Mouse (Mus musculus) cerebellum, adult 9-11 months (tissue): ENCODE measurements around the gene Nr2f6.
A peak's percentile ranks its signal among the peaks of the same experiment; 100 is the strongest.

ENCODE experiments used
- DNase-seq: peaks from one replicate; pipeline ENCODE4 v3.0.0; 2022

The Nr2f6 gene

DNA sequence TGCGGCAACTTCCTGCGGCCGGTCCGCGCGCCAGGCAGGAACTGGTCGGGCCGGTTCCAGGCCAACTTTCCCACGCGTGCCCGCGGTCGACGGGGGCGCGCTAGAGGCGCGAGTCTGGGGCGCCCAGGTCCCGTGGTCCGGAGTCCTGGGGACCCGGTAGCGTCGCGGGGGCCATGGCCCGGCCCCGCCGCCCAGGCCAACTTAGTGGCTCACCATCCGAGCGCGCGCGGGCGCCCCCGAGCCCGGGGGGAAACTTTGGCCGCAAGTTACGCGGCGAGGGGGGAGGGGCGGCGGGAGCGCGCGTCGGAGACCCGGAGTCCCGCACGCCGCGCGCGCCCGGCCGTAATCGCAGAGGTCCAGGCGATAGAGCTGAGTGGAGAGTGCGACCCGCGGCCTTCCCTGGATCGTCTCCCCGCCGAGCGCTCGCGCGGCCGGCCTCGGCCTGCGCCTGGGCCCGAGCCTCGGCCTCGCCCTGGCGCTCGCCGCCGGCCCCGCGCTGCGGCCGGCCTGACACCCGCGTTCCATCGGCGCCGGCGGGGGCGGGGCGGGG, at the start of gene Nr2f6:
TSS of gene Nr2f6 (minus strand) at position 540 of the 550 bp plus-strand sequence.
- peak; percentile 77 for DNase-seq

DNA sequence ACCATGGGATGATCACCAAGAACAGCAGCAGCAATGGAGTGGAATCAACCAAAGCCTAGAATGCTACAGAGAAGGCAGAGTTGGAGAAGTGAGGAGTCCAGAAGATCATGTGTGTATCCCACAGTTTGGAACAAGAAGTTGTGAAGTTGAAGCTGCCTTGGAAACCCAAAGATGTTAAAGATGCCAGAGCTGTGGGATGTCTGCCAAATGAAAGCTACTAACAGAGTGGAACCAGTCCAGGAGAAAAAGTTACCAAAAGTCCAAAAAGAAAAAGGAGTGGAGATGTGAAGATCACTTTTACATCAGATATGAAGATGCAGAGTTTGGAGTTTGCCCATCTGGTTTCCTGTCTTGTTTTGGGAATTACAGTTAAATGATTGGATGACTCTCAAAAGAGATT, 40.4 kb upstream of the Nr2f6 start:
- DNase-seq = no peak

GRCm38 (mm10) chr8:71411535-71412273, 29.9 kb upstream of the Nr2f6 start:
- DNase-seq = no peak

DNA sequence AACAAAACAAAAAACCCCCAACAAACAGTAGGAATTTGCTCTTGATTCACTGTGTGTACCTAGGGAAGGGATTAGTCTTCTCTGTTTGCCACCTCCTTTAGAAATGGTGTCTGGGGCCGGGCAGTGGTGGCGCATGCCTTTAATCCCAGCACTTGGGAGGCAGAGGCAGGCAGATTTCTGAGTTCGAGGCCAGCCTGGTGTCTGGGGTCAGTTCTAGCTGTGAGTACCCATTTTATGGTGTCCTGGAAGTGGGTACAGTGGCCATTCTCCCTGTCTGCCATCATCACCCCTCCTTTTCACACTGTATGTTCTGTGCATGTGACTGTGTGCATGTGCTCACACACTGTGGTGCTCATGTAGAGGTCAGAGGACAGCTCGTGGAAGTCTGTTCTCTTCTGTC, 26.5 kb upstream of the Nr2f6 start:
- DNase-seq = no peak

DNA sequence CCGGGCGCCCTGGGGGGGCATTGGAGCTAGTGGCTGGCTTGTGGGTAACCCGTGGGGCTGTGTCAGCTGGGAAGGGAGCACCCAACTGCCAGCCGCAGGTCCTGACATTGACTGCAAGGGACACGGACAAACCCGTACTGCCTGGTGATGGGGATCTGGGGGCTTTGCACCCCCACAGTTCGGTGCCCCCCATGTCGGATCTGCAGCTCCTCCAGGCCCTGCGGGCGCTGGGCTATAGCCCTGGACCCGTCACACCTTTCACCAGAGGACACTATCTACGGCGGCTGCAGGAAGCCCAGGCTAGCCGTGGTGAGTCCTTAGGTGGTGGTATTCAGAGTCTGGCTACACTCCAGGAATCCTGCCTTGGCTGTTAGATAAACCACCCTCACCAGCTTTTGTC, 25.7 kb upstream of the Nr2f6 start:
- peak; percentile 23 for DNase-seq

DNA sequence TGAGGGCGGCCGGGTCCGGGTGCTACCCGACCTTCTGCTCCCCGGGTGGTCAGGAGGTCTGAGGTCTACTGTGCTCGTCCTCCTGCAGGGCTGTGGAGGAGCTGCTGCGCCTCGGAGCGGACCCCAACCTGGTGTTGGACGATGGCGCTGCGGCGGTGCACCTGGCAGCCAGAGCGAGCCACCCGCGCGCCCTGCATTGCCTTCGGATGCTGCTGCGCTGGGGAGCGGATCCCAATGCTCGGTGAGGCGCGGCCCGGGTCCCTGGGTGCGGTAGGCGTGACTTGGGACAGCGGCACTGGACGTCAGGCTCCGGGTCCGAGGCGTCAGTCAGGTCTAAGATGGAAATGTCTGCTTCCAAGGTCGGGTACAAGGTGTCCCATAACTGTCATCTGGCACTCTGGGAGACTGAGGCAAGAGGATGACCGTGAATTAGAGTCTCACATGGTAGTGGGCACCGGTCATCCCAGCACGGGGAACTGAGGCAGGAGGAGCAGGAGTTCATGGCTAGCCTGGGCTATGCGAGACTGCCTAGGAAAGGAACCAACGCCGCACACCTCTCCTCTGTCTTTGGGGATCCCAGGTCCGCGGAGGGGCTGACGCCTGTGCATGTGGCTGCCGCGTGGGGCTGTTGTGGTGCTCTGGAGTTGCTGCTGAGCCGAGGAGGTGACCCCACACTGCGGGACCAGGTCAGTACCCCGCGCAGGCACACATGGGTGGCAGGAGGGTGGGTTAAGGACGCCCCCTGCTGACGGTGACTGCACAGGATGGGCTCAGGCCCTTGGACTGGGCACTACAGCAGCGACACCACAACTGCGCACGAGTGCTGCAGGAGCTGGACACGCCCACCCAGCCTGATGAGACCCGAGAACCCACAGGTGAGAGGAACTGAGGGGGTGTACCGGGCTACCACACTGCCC, 24.6 kb upstream of the Nr2f6 start:
- DNase-seq = peak; percentile 55

DNA sequence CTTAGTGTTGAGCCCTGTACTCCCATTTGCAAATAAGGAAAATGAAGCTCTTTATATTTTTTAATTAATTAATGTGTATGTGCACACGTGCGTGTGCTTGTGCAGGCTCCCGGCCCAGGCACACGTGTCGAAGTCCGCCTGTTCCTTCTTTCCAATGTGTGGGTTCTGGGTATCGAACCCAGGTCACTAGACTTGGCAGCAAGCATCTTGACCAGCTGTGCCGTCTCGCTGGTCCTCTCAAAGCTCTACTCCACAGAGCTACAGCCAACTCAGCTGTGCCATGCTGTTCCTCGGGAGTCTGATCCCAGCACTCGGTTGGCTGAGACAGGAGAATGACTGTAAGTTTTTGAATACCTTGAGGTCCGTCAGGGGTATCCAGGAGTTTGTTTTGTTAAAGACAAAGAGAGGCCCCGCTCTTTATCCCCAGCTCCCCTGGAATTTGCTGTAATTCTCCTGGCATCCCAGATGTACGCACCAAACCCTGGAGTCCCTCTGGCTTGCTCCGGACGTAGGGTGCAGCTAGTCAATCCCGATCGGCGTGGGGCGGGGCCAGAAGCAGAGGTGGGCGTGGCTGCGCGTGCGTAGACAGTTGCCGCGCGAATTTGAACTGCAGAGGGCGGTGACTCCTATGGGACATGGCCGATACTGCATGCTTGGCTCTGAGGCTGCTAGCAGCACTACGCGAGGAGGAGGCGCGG, 23.8 kb upstream of the Nr2f6 start, which contains the start of gene Ankle1:
TSS of gene Ankle1 (plus strand) at position 610 of the 698 bp plus-strand sequence.
- DNase-seq = peak; percentile 93

DNA sequence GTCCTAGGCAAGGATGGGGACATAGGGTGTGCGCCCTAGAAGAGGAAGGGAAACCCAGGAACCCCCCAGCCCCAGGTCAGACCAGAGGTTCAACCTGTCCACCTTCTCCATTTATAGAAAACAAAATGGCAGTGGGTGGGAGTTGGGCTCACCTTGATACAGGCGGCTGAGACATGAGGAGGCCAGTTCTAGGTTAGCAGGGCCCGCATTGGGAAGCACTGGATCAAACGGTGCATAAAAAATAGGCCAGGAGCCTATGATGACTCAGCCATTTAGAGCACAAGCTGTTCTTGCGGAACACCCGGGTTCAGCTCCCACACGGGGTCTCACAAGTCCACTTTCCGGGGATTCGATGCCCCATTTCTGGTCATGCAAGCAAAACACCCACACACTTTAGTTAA, 23.2 kb upstream of the Nr2f6 start:
- peak; percentile 32 for DNase-seq

DNA sequence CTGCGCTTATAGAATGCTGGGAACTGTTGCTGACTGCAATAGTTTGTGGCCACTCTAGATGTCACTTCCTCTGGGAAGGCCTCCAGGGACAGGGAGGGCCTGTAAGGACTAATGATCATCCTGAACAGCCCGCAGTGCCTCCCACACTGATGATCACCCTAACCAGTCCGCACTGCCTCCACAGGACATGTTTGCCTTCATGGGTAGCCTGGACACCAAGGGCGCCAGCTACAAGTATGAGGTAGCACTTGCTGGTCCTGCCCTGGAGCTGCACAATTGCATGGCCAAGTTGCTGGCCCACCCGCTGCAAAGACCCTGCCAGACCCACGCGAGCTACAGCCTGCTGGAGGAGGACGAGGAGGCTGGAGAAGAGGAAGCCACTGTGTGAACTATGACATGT, 22.3 kb upstream of the Nr2f6 start:
- peak; percentile 30 for DNase-seq

DNA sequence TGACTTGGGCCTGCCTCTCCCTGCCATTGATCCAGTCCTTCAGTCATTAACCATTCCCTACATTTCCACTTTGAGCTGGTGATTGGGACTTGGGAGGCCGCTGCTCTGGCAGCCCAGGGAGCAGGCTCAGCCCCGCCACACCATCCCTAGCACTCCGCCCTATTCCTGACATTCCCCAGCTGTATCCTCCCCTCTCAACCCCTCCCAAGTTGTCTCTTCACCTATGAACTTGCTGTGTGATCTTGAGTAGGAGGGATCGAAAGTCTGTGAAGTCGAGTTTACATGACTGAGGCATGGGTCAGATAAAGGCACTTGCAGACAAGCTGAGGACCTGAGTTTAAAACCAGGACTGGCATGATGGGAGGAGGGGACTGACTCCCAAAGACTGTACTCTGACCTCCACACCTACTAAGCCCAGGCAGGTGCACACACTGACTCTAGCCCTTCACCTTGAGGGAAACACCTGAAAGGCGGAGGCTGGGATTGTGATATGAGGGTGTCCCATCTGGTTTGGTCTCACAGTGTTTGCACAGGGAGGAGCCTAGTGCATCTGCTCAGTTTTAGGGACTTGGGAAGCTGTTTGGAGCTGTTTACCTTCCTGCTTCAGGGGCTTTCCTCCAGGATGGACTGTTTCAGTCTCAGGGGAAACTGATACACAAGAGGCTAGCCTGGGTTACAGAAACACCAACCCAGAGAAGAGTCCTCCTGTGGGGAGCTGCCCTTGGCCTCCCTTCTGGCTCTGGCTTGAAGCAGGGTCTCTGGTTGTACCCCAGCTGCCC, 21.5 kb upstream of the Nr2f6 start:
- DNase-seq = peak; percentile 7

DNA sequence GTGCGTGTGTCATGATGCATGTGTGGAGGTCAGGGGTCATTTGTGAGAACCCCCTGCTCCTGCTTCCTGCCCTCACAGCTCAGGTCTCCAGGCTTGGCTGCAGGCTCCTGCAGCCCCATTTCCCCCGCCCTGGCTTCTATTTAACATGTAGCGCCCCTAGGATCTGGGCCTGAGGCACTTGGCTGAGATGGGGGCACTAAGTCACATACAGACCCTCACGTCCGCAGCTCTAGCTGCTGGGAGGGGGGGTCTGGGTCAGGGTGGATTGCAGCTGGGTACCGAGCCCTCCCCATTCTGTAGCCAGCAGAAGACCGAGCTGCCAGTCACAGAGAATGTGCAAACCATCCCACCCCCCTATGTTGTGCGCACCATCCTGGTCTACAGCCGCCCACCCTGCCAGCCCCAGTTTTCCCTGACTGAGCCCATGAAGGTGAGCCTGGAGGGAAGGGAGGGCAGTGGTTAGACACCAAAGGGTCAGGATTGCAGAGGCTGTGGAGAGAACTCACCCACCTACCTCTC, 20.7 kb upstream of the Nr2f6 start:
- peak; percentile 25 for DNase-seq

GRCm38 (mm10) chr8:71401454-71401853, 19.7 kb upstream of the Nr2f6 start:
- peak; percentile 15 for DNase-seq

- peak; percentile 8 for DNase-seq
Observed at GRCm38 (mm10) chr8:71400826-71401225, 19.1 kb upstream of the Nr2f6 start.

DNA sequence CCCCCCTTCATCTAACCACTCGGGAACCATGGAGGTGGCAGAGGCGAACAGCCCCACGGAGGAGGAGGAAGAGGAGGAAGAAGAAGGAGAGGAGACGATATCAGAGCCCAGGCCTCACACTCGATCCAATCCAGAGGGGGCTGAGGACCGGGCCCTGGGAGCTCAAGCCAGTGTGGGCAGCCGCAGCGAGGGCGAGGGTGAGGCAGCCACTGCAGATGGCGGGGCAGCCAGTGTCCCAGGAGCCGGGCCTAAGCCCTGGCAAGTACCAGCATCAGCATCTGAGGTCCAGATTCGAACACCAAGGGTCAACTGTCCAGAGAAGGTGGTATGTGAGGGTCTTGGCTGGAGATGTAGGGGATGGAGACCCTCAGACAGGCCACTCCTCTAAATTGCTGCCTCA, 15.9 kb upstream of the Nr2f6 start:
- DNase-seq = peak; percentile 62

- DNase-seq = peak; percentile 98
Observed at GRCm38 (mm10) chr8:71396639-71397305, 15.0 kb upstream of the Nr2f6 start, which contains the start of gene Babam1. Babam1 (plus strand) TSS chr8:71396861.

DNA sequence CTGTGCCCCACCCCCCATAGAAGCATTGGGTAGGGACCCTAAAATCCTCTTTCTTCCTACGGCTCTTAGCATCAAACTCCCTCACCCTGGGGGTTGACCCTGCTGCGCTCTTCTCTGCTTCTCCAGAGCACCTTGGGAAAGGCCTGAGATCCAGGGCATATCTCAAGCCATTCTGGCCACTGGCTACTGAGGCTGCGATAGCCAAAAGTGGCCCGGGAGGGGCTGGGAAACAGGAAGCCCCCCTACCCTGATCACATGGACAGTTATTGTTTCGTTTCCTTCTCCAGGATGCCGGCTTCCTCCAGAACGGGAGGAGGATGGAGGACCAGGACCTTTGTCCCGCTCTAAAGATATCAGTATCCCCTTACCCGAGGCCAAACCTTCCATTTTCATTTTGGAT, 13.9 kb upstream of the Nr2f6 start, which contains the start of gene Ushbp1:
TSS of gene Ushbp1 (minus strand) at position 174 of the 400 bp plus-strand sequence.
- peak; percentile 61 for DNase-seq

GRCm38 (mm10) chr8:71395071-71395470, 13.3 kb upstream of the Nr2f6 start:
- DNase-seq = no peak

- peak; percentile 53 for DNase-seq
Observed at GRCm38 (mm10) chr8:71394481-71394880, 12.7 kb upstream of the Nr2f6 start.

GRCm38 (mm10) chr8:71392871-71393270, 11.1 kb upstream of the Nr2f6 start:
- DNase-seq = peak; percentile 34

DNA sequence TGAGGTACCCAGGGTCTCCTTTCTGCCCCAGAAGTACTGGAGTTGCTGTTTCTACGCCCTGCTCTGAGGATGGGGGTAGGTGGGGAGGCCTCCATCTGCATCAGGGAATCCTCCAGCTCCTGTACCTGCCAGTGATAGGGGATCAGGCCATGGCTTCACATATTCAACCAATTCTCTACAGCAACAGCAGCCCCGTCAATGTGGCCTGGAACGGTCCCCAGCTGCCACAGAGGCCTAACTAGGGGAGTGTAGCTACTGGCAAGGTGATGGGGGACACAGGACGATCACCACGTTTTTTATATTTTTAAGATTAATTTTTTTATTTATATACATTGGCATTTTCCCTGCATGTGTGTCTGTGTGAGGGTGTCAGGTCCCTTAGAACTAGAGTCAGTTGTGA, 10.6 kb upstream of the Nr2f6 start:
- DNase-seq = peak; percentile 11

GRCm38 (mm10) chr8:71391696-71392095, 9.9 kb upstream of the Nr2f6 start:
- DNase-seq = peak; percentile 1
